Mouse (Mus musculus) embryonic facial prominence, embryonic 14.5 days (tissue): ENCODE measurements at regions not wholly inside any gene's neighbourhood (a gene's known extent, or its start where the extent isn't known, plus 50 kb on each side); places are given as distances from the start of the nearest gene placed in this dataset.

Experiments used
- ATAC-seq: fragments of 200-750 bp; cut with Nextera tagmentation; 2 replicates; pipeline ENCODE4 v1.8.0; 2017; ENCODE audit warnings: low read depth, moderate number of reproducible peaks, moderate TSS enrichment
- DNase-seq: peaks from one replicate; pipeline ENCODE4 v3.0.0-alpha.2; 2015; ENCODE audit warnings: low spot score
- H3K27ac ChIP-seq: fragments of 300-500 bp; sonication (generic); replicated peaks from 2 replicates; pipeline ENCODE4 v1.5.1; 2014; ENCODE audit warnings: low read depth, mild to moderate bottlenecking, low read length, moderate library complexity
- H3K27me3 ChIP-seq: fragments of 300-500 bp; sonication (generic); replicated peaks from 2 replicates; pipeline ENCODE4 v1.6.1; 2014; ENCODE audit warnings: low read length; ENCODE audit not compliant: control insufficient read depth, insufficient read depth
- H3K36me3 ChIP-seq: fragments of 300-500 bp; sonication (generic); 2 replicates; pipeline ENCODE4 v1.6.1; 2014; ENCODE audit warnings: low read length, mixed read lengths; ENCODE audit not compliant: control insufficient read depth, insufficient read depth
- H3K4me1 ChIP-seq: fragments of 300-500 bp; sonication (generic); 2 replicates; pipeline ENCODE4 v1.6.1; 2014; ENCODE audit warnings: antibody characterized with exemption, low read length; ENCODE audit not compliant: control insufficient read depth, insufficient read depth
- H3K4me2 ChIP-seq: fragments of 300-500 bp; sonication (generic); 2 replicates; pipeline ENCODE4 v1.6.1; 2014; ENCODE audit warnings: low read depth, mild to moderate bottlenecking, low read length, moderate library complexity, mixed read lengths
- H3K4me3 ChIP-seq: fragments of 300-500 bp; sonication (generic); 2 replicates; pipeline ENCODE4 v1.5.1; 2014; ENCODE audit warnings: low read depth, mild to moderate bottlenecking, low read length
- H3K9ac ChIP-seq: fragments of 300-500 bp; sonication (generic); 2 replicates; pipeline ENCODE4 v1.6.1; 2014; ENCODE audit warnings: low read depth, mild to moderate bottlenecking, low read length, moderate library complexity, mixed read lengths
- H3K9me3 ChIP-seq: fragments of 300-500 bp; sonication (generic); 2 replicates; pipeline ENCODE4 v1.6.1; 2016; ENCODE audit warnings: low read length; ENCODE audit not compliant: control insufficient read depth
- WGBS: fragments of 180-500 bp; shearing (Covaris S2); extraction: QIAGEN DNeasy Blood & Tissue Kit; methylation state at CpG from one replicate; pipeline ENCODE4 v1.1.7; 2014; 5-methylcytosine and 5-hydroxymethylcytosine counted together

GRCm38 (mm10) chr19:33022839-33023428, 265.6 kb downstream of the Pten start:
- WGBS = 62% methylated on average over 2 of the region's 2 CpGs
- ATAC-seq (no peak), DNase-seq (peak; percentile 17)
- no peaks in the 10 kb centered on the region for H3K9me3 ChIP-seq
- no peak overlapping the region for H3K4me2 ChIP-seq
- H3K9ac ChIP-seq = no peak overlapping the region
- no peak overlapping the region for H3K4me3 ChIP-seq
- H3K27ac ChIP-seq = no peak overlapping the region
- no peaks in the 10 kb centered on the region for H3K36me3 ChIP-seq
- H3K27me3 ChIP-seq = no peaks in the 10 kb centered on the region
- H3K4me1 ChIP-seq = peaks cover 6% of the 10 kb centered on the region; the same call in 1 of the 2 replicates

- peaks cover 7% of the 10 kb centered on the region; the same call in 1 of the 2 replicates for H3K4me1 ChIP-seq
- H3K9me3 ChIP-seq = no peaks in the 10 kb centered on the region
- no peaks in the 10 kb centered on the region for H3K27me3 ChIP-seq
- DNase-seq (peak; percentile 48), ATAC-seq (no peak)
- no peak overlapping the region for H3K4me2 ChIP-seq
- H3K9ac ChIP-seq = no peak overlapping the region
- WGBS = 59% methylated on average over 5 of the region's 5 CpGs
- no peak overlapping the region for H3K4me3 ChIP-seq
- H3K36me3 ChIP-seq = no peaks in the 10 kb centered on the region
- H3K27ac ChIP-seq = peak overlapping the region; percentile 40; the same call in 1 of the 2 replicates
Measured at GRCm38 (mm10) chr19:33029688-33030444, 272.6 kb downstream of the Pten start.

GRCm38 (mm10) chr19:33040512-33040911, 283.2 kb downstream of the Pten start:
- Histone ChIP-seq H3K9me3 (no peaks in the 10 kb centered on the region), H3K9ac (no peak overlapping the region), H3K36me3 (no peaks in the 10 kb centered on the region), H3K27ac (no peak overlapping the region), H3K4me3 (no peak overlapping the region), H3K27me3 (no peaks in the 10 kb centered on the region), H3K4me2 (no peak overlapping the region), H3K4me1 (peaks cover 8% of the 10 kb centered on the region; the same call in 1 of the 2 replicates)
- DNase-seq (no peak), ATAC-seq (no peak)
- WGBS = 69% methylated on average over 5 of the region's 5 CpGs

- 61% methylated on average over 6 of the region's 6 CpGs for WGBS
- H3K36me3 ChIP-seq = no peaks in the 10 kb centered on the region
- no peak overlapping the region for H3K27ac ChIP-seq
- no peak overlapping the region for H3K9ac ChIP-seq
- H3K4me3 ChIP-seq = no peak overlapping the region
- H3K9me3 ChIP-seq = no peaks in the 10 kb centered on the region
- ATAC-seq (no peak), DNase-seq (no peak)
- no peak overlapping the region for H3K4me2 ChIP-seq
- H3K4me1 ChIP-seq = peaks cover 8% of the 10 kb centered on the region; the same call in 1 of the 2 replicates
- no peaks in the 10 kb centered on the region for H3K27me3 ChIP-seq
Measured at GRCm38 (mm10) chr19:33040991-33041390, 283.7 kb downstream of the Pten start.

GRCm38 (mm10) chr19:33042760-33043159, 285.5 kb downstream of the Pten start:
- H3K27me3 ChIP-seq = no peaks in the 10 kb centered on the region
- H3K4me3 ChIP-seq = no peak overlapping the region
- H3K4me1 ChIP-seq = 0 out of 2 replicates have a peak, but pooled peaks cover 4% of the 10 kb centered on the region
- H3K9me3 ChIP-seq = no peaks in the 10 kb centered on the region
- WGBS = 83% methylated on average over 2 of the region's 2 CpGs
- no peaks in the 10 kb centered on the region for H3K36me3 ChIP-seq
- DNase-seq (no peak), ATAC-seq (no peak)
- no peak overlapping the region for H3K9ac ChIP-seq
- H3K27ac ChIP-seq = no peak overlapping the region
- no peak overlapping the region for H3K4me2 ChIP-seq

GRCm38 (mm10) chr19:33043696-33044095, 286.4 kb downstream of the Pten start:
- no peaks in the 10 kb centered on the region for H3K36me3 ChIP-seq
- H3K4me1 ChIP-seq = 0 out of 2 replicates have a peak, but pooled peaks cover 7% of the 10 kb centered on the region
- DNase-seq (no peak), ATAC-seq (no peak)
- H3K9me3 ChIP-seq = no peaks in the 10 kb centered on the region
- WGBS = 75% methylated on average over 3 of the region's 3 CpGs
- H3K4me2 ChIP-seq = no peak overlapping the region
- H3K27me3 ChIP-seq = no peaks in the 10 kb centered on the region
- H3K27ac ChIP-seq = no peak overlapping the region
- H3K4me3 ChIP-seq = no peak overlapping the region
- H3K9ac ChIP-seq = no peak overlapping the region

- ATAC-seq (no peak), DNase-seq (no peak)
- no peak overlapping the region for H3K4me3 ChIP-seq
- H3K27ac ChIP-seq = no peak overlapping the region
- H3K36me3 ChIP-seq = no peaks in the 10 kb centered on the region
- H3K4me1 ChIP-seq = 0 out of 2 replicates have a peak, but pooled peaks cover 3% of the 10 kb centered on the region
- H3K9me3 ChIP-seq = no peaks in the 10 kb centered on the region
- H3K27me3 ChIP-seq = no peaks in the 10 kb centered on the region
- no peak overlapping the region for H3K9ac ChIP-seq
- WGBS = 44% methylated on average over 9 of the region's 9 CpGs
- no peak overlapping the region for H3K4me2 ChIP-seq
Measured at GRCm38 (mm10) chr19:33048754-33049442, 291.6 kb downstream of the Pten start.

GRCm38 (mm10) chr19:33053199-33053867, 296.0 kb downstream of the Pten start:
- peaks cover 6% of the 10 kb centered on the region; the same call in 1 of the 2 replicates for H3K4me1 ChIP-seq
- no peak overlapping the region for H3K4me3 ChIP-seq
- H3K4me2 ChIP-seq = no peak overlapping the region
- ATAC-seq (no peak), DNase-seq (no peak)
- no peaks in the 10 kb centered on the region for H3K27me3 ChIP-seq
- no peak overlapping the region for H3K9ac ChIP-seq
- H3K9me3 ChIP-seq = no peaks in the 10 kb centered on the region
- WGBS = 59% methylated on average over 4 of the region's 4 CpGs
- H3K36me3 ChIP-seq = no peaks in the 10 kb centered on the region
- no peak overlapping the region for H3K27ac ChIP-seq
